Mouse (Mus musculus) c-Kit-positive CD71-positive TER-119-positive erythroid progenitor cells, embryonic 14.5 days (primary cell): ENCODE results near the gene Etfa.

Source experiments
- DNase-seq: peaks from one replicate; pipeline ENCODE4 v3.0.0-alpha.2; 2013; ENCODE audit warnings: low spot score

The Etfa gene

GRCm38 (mm10) chr9:55511521-55511993, 486 bp downstream of the Etfa start:
- peak; percentile 53 for DNase-seq

DNA sequence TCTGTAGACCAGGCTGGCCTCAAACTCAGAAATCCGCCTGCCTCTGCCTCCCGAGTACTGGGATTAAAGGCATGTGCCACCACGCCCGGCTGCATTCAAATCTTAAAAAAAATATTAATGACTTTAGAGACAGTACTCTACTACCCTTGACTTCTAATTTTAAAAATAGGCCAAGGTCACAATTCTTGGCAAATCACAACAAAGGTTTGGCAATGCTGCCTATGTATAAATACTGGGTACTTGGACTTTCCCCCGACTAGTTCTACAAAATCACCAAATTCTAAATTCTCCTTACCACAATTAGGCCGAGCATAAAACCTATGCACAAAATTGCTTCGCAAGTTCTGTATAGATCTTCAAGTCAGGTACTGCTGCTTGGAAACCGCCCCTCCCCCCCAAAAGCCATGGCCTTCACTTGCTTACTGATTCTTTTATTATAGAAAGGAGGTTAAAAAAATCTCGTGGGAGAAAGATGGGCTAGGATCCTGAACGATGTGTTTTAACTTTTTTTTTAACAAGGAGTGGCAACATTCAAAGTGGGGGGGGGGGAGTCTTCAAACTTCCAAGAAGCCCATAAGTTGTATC, 1.3 kb downstream of the Etfa start:
- no peak for DNase-seq

- DNase-seq: no peak
Measured at GRCm38 (mm10) chr9:55509731-55510130, 2.3 kb downstream of the Etfa start.

GRCm38 (mm10) chr9:55508701-55509100, 3.3 kb downstream of the Etfa start:
- DNase-seq: no peak

DNA sequence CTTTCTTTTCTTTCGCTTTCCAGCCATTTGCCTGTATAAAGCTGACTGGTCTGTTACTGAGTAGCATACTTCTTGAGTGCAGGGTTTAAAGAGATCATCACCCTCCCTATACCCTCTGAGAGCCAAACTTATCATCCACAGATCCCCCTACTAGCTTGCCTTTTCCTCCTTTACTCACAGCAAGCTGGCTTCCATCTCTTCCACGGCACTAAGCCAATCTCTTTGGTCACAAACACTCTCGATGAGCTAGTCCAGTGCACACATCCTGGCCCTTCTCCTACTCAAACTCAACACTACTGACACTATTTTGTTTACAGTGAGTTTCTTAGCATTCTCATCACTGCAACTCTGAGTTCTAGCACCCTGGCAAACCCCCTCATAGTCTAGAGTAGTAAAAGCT, 4.1 kb downstream of the Etfa start:
- no peak for DNase-seq

- DNase-seq: no peak
Measured at GRCm38 (mm10) chr9:55482116-55482515, 29.9 kb downstream of the Etfa start.

DNA sequence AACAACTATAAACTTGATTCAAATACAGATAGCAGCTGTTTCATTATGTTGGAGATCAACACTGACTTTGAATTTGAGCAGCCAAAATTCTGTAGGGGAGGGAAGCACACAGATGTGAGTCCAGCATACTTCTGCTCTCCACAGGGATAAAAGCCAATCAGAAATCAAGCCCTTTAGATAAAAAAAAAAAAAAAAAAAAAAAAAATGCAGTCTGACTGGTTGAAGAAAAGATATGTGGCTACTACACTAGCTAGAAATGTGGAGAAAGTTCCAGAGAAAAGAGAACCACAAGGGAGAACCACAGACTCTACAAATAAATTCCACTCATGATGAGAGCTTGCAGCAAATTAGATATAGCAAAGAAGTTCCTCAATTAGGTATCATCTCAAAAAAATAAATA, 33.3 kb downstream of the Etfa start:
- DNase-seq: no peak

DNA sequence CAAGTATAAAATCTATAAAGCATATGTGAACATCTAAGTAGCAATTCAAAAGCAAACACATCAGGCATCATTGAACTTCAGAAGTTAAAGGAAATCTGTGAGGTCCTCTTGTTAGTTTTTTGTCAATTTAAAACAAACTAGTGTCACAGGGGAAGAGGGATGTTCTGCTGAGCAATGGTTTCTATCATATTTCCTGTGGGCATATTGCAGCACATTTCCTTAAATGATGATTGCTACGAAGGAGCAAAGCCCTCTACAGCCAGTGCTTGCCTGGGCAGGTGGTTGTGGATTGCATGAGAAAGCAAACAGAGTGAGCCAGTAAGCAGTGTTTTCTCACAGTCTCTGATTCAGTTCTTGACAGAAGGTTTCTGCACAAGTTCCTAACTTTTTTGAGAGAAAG, 36.0 kb downstream of the Etfa start:
- DNase-seq: no peak

- DNase-seq: no peak
Measured at GRCm38 (mm10) chr9:55468397-55468796, 43.6 kb downstream of the Etfa start.

DNA sequence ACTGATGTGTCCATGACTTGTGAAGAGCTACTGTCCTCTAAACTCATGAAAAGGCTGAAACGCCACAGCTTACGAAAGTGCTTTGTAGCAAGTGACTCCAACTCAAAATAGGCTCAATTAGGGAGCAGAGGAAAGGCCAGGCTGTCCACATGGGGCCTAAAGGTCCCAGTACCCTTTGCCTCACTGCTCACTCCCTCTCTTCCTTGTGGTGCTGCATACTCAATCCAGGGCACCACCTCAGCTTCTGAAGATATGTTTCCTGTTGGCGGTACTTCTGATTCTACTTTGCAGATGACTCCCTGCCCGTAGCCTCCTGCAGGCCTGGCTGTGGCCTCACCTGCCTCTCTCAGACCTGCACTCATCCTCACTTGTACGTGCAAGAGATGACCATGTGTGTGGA, 58.7 kb downstream of the Etfa start:
- no peak for DNase-seq

GRCm38 (mm10) chr9:55452906-55453305, 59.1 kb downstream of the Etfa start:
- DNase-seq: no peak

DNA sequence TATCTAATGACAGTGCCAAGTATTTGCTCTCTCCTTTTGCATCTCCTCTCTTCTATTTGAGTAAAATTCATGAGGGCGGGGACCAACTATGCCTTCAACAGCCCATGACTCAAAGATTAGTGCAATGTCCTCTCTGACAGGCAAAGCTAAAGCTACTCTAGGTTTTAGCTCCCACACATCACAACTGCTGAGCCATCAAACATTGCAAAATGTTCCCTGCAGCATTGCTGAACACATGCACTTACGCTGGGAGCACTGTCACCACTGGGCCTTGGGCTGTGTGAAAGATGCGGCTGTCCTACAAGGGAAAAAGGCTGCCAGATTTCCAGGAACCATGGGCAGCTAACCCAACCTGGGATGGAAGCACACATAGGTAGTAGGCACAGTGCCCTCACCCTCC, 60.6 kb downstream of the Etfa start:
- DNase-seq: no peak

DNA sequence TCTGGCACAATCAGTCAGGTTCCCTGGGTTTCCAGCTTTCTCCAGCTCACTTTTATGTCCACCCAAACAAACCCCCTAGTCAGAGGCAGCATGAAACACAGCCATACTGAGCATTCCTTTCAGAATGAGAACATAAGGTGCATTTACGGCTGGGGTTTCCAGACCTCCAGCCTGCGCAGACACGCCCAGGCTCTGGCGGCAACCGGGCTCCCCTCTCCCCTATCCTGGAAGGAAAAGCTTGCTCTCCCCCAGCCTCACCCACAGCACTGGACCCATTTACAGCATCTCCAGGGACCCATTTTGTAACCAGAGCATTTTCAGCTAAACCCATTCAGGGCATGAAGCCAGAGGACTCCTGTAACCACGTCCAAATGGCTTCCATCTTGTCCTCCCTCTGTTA, 62.0 kb downstream of the Etfa start:
- no peak for DNase-seq

DNA sequence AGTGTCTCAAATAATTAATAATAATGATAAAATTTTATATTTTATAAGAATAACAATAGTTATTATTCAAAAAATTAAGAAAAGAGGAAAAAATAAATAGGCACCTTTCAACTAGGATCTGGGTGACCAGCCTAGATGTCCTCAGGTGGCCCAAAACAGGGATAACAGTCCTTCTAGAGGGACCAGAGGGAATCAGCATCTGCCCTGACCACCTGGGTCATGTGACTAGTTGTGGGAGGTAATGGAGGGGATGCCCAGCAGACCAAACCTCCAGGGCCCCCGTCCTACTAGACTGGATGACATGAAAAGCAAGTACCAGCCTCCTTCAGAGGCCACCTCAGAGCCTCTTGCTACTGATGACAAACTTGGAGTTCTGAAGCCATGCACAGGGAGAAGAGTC, 62.9 kb downstream of the Etfa start:
- no peak for DNase-seq

DNA sequence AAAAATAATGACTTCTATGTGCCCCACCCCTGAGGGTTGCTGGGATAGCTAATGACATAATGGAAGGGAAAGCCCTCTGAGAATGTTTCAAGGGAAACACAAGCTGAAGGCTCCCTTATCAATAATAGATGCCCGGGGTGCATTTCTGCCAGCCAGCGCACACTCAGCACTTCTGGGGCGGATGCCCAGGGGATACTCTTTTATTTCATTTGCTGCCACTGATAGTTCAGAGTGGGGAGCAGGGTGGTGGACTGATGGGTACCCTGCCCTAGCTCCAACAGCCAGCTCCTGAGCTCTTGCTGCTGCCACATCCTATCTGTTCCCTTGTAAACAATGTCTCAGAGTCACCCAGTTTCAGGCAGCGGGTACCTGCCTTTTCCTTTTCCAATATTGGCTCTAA, 64.5 kb downstream of the Etfa start:
- no peak for DNase-seq

DNA sequence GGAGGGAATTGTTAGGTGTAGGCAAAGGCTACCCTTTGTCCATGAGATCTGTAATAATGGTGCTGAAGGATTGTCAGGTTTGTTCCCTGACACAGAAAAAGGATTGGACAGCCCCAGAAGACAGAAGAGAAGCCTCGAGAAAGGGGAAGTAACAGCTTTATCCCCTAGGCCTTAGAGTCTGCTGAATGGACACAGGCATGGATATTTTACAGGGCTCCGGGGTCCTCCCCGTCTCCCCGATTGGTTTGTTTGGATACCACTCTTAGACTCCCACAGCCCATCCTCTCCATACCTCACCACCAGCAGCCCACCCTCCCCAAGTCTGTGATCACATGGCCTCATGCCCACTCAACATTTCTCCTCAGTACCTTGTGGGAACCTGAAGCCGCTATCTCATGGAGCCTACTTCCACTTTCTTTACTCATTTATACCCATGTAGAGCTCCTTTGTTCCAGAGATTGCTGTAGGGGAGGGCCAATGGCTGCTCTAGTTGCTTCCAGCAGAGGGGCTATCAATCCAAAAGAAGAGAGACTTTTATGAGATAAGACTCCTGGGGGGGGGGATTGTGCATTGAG, 72.8 kb downstream of the Etfa start:
- no peak for DNase-seq

DNA sequence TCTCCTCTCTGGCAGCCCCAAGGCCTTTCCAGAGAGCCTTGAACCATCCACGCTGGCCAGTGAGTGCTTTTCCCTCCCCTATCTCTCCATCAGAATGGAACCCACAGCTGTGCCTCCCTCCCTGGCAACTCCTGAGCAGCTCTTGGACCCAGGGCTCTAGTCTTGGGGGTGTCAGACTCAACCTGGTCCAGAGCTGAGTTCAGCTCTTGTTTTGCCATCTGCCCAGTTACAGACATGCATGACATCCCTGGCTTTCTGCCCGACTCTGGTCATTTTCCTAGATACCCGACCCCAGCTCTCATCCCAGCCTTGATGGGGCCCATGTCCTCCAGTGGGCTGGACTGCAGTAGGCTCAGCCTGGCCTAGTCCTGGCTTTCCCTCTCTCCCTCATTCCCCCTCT, 73.6 kb downstream of the Etfa start:
- no peak for DNase-seq

- DNase-seq: no peak
Measured at GRCm38 (mm10) chr9:55433875-55434274, 78.2 kb downstream of the Etfa start.

DNA sequence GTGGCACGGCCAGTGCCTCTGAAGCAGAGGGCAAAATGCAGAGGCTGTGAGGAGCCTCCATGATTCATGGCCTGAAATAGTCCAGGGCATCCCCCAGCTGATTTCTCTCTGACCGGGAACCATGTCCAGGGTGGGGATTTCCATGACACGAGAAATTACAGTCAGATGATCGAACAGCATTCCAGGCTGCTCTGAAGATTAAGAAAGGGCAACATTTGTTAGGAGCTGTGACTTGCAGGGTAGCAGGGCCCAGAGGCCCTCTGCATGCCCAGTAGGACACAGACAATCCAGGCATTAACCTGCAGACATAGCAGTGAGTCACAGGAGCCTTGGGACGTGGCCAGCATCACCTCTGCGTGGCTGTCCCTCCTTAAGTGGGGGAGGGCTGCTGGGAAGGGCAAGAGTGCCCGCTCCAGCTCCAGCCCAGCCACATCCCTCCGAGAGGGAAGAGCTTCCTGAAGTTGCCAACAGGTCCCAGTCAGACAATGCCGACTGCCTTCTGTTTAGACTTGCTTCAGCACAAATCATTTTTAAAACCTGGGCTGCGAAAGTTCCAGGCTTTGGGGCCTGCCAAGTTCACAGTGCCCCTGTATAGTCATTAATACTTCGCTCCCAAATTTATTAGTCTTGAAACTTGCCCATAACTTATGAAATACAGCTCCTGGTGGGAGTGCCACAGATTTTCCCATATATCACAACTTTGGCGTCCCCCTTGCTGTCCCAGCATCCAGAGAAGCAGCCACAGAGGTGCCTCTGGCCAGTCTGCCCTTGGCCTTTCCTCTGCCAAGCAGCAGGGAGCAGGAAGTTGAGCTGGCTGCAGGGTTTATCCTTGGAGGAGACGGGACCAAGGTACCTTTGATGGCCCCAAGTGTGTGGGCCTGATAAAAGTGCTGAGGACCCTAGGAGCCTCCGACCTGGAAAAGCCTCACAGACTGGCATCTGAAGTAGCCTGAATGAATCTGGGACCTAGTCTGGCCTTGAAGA, 79.4 kb downstream of the Etfa start:
- DNase-seq: no peak

DNA sequence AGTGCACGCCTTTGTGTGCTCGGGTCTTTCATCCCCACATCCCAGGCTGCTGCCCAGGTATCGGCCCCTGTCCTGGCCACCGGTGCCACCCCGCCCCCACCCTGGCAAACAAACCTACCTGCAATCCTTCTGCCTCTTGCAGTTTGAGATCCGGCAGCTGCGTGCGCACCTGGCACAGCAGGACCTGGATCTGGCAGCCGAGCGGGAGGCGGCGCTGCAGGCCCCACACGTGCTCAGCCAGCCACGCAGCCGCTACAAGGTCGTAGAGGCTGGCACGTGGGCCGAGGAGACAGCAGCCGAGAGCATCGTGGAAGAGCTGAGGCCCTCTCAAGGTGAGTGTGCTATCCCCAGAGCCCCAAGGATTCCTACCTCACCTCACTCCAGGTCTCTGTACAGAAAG, 81.9 kb downstream of the Etfa start:
- no peak for DNase-seq

DNA sequence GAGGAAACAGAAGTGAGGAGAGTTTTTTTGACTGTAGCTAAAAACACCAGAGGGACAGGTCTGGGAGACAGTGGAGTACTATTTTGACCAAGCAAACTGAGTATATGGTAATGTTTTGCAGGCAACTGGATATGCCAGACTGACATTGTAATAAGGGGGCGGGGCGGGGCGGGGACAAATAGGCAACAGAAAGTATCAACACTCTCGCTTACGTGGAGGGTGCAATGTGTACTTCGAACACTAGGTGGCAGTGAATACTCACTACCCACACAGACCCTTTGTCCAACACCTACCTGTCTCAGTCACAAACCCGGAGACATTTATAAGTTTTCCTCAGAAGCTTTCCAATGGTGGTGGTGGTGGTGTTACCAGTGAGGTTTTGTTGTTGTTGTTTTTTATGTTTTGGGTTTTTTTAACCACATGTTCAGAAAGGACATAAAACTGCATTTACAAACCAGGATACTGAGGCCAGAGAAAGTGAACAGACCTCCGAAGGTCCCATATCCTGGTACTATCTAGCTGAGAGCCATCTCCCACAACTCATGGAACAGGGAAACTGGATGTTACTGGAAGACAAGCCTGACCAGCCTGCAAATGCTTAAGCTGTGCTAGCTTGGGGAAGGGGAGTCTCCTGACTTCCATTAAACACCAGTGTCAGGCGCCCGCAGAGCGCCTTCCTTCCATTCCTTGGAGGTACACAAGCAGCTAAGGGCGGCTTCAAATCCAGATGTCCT, 82.6 kb downstream of the Etfa start:
- peak; percentile 77 for DNase-seq

DNA sequence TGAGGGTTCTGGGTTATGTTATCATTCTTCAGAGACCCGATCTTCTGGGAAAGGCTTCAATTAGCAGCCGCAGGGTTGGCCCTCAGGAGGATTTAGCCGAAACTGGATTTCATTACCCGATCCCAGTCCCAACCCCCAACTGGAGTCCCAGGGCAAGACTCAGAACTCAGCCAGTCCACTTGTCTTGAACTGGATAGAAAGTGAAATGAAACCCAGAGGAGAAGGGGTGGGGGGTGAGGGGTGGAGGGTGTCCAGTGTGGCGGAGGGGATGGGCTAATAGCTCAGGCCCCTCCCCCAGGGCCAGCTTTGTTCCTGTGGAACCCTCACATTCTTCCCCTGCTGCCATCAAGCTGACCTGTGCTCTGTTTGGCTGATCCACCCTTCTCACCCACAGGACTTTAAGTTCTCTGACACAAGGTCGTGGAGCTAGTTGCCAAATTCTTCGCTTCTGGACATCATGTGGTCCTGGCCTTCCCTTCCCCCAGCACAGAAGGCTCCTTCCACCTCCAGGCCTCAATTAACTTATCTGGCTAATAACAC, 86.7 kb downstream of the Etfa start:
- DNase-seq: no peak
